8 mouse cellular contexts compared by ENCODE assay signal in the genomic region with DNA sequence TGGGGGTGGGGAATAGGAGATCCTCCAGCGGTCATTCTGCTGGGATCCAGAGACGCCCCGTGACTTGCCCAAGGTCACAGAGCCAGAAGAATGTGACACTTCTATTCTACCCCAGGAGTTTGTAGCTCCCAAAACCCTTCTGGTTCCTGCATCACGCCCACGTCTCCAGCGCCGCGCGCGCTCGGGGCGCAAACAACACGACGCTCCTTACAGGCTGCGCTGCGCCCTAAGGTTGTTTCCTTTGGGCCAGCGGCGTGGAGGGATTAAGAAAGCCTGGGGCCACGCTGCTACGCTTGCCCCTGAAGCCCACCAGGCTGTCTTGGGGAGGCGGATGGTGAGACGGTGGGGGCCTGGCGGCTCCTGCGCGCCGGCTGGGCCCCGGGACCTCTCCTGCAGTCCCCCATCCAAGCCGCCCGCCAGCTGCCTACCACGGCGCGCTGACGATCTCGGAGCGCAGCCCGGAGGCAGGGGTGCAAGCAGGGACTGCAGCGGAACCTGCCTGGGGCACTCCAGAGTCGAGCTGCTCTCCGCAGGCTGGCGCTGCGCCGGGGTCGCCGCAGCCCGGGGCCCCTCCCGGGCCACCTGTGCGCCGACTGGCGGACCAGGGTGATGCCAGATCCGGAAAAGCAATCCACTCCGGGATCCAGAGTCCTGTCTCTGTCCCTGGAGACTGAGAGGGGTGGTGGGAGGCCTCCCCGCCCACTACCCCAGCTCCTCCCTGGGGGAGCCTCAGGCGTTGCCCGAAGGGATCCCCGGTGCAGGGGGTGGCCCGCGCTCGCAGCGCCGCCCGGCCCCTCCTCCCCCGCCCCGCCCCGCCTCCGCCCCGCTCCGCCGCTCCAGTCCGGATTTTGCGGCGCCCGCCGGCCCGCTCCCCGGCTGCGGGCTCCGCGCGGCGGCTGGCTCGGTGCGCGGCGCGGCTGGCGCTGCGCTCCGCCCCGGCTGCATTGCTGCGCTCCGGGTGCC. TPM values are rescaled to one million over a fixed set of nuclear protein-coding genes. Genes with fewer than 3 reads are reported as not detected.
DNase-seq lines count a peak whose midpoint lies in the region; ATAC-seq and TF ChIP-seq lines count a peak whose summit lies in the region.

A gene (plus strand): TSS at position 881 of the 963 bp plus-strand sequence.

- H3K27ac ChIP-seq in ES-E14 (ENCODE audit: insufficient read depth, low read depth, low read length, poor library complexity, severe bottlenecking) = no peak within 1 kb of the TSS
- H3K27ac ChIP-seq in embryonic facial prominence, embryonic 12.5 days = no peak within 1 kb of the TSS
- H3K27ac ChIP-seq in heart, embryonic 12.5 days (ENCODE audit: poor library complexity, severe bottlenecking) = no peak within 1 kb of the TSS
- H3K27ac ChIP-seq in lung, embryonic 15.5 days = 0 out of 2 replicates have a peak within 1 kb of the TSS, but pooled peaks have one; percentile 22

- peaks cover 86% of the 10 kb centered on the region for H3K27me3 ChIP-seq in embryonic facial prominence, embryonic 12.5 days
- H3K27me3 ChIP-seq in heart, embryonic 12.5 days (replicated peaks) = peaks cover 98% of the 10 kb centered on the region
- H3K27me3 ChIP-seq in lung, embryonic 15.5 days = peaks cover 79% of the 10 kb centered on the region

- H3K4me3 ChIP-seq in ES-E14 (ENCODE audit: insufficient read depth in 1 of 2, low read depth in 1 of 2, low read length in 2 of 2, poor library complexity in 1 of 2, severe bottlenecking in 1 of 2) = peak within 1 kb of the TSS; percentile 64 to 74
- peak within 1 kb of the TSS; percentile 59 for H3K4me3 ChIP-seq in embryonic facial prominence, embryonic 12.5 days
- peak within 1 kb of the TSS; percentile 61 for H3K4me3 ChIP-seq in heart, embryonic 12.5 days
- H3K4me3 ChIP-seq in lung, embryonic 15.5 days = peak within 1 kb of the TSS; percentile 74

- ATAC-seq in embryonic facial prominence, embryonic 12.5 days (ENCODE audit: insufficient number of reproducible peaks, insufficient read depth, low FRiP score, low TSS enrichment) = peak; percentile 39; the same call in 1 of the 2 replicates
- ATAC-seq in heart, embryonic 12.5 days (ENCODE audit: insufficient number of reproducible peaks, low FRiP score) = peak; percentile 19; the same call in 1 of the 2 replicates
- ATAC-seq in lung, embryonic 15.5 days (ENCODE audit: borderline replicate concordance, extremely low read depth, low FRiP score, low TSS enrichment) = peak; percentile 74

- under 1% methylated on average over 67 of the region's 91 CpGs for WGBS in embryonic facial prominence, embryonic 12.5 days
- under 1% methylated on average over 74 of the region's 91 CpGs for WGBS in heart, embryonic 12.5 days
- WGBS in lung, embryonic 15.5 days = under 1% methylated on average over 63 of the region's 91 CpGs

- in situ Hi-C loops in ES-E14 (cut with MboI; ENCODE audit: low sequenced_read_pairs in 2 of 2, unreplicated experiment in 2 of 2) = no loop called here

- no peaks in the 10 kb centered on the region for H3K9me3 ChIP-seq in ES-E14 (ENCODE audit: control insufficient read depth, insufficient read depth, low read depth, low read length)
- H3K9me3 ChIP-seq in embryonic facial prominence, embryonic 12.5 days = no peaks in the 10 kb centered on the region
- no peaks in the 10 kb centered on the region for H3K9me3 ChIP-seq in heart, embryonic 12.5 days (replicated peaks)
- H3K9me3 ChIP-seq in lung, embryonic 15.5 days = no peaks in the 10 kb centered on the region

- DNase-seq in ES-E14 (ENCODE audit: low read depth, low spot score) = peak; percentile 47
- peak; percentile 44 to 62 for DNase-seq in adrenal gland, postnatal 36 days
- DNase-seq in layer of hippocampus, adult 18-20 months (ENCODE audit: low spot score in 2 of 2) = peak; percentile 80 to 87
- DNase-seq in right cerebral cortex, postnatal 14 days = peak; percentile 72
- DNase-seq in T-cell, adult 2 months (ENCODE audit: low spot score) = no peak

- no peaks in the 10 kb centered on the region for H3K36me3 ChIP-seq in ES-E14 (ENCODE audit: control insufficient read depth, insufficient read depth, low read length, poor library complexity, severe bottlenecking)
- H3K36me3 ChIP-seq in embryonic facial prominence, embryonic 12.5 days = no peaks in the 10 kb centered on the region
- H3K36me3 ChIP-seq in heart, embryonic 12.5 days = no peaks in the 10 kb centered on the region
- H3K36me3 ChIP-seq in lung, embryonic 15.5 days = no peaks in the 10 kb centered on the region

- peak within 1 kb of the TSS; percentile 100 for H3K4me2 ChIP-seq in embryonic facial prominence, embryonic 12.5 days (replicated peaks)
- H3K4me2 ChIP-seq in heart, embryonic 12.5 days = peak within 1 kb of the TSS; percentile 93
- H3K4me2 ChIP-seq in lung, embryonic 15.5 days = peak within 1 kb of the TSS; percentile 100

- H3K9ac ChIP-seq in ES-E14 (ENCODE audit: insufficient read depth, low read depth, low read length, poor library complexity, severe bottlenecking) = peak within 1 kb of the TSS; percentile 66
- peak within 1 kb of the TSS; percentile 59 for H3K9ac ChIP-seq in embryonic facial prominence, embryonic 12.5 days
- peak within 1 kb of the TSS; percentile 46 for H3K9ac ChIP-seq in heart, embryonic 12.5 days
- H3K9ac ChIP-seq in lung, embryonic 15.5 days = peak within 1 kb of the TSS; percentile 49

- H3K4me1 ChIP-seq in ES-E14 (ENCODE audit: control insufficient read depth in 2 of 2, insufficient read depth in 2 of 2, low read length in 2 of 2, poor library complexity in 1 of 2) = peaks cover 0 to 4% of the 10 kb centered on the region in 2 experiments; a peak in 1 of 4 replicates
- H3K4me1 ChIP-seq in embryonic facial prominence, embryonic 12.5 days = peaks cover 18% of the 10 kb centered on the region
- peaks cover 27% of the 10 kb centered on the region for H3K4me1 ChIP-seq in heart, embryonic 12.5 days (replicated peaks)
- H3K4me1 ChIP-seq in lung, embryonic 15.5 days = peaks cover 27% of the 10 kb centered on the region

TF ChIP-seq in ES-E14, 5 proteins besides CTCF, POLR2A, EP300 and RAD21:
- no peak for TF ChIP-seq HCFC1 (IDR thresholded peaks at IDR 0.05; ENCODE audit: borderline replicate concordance, insufficient read depth, low read length)
- no peak for TF ChIP-seq CHD2 (IDR thresholded peaks at IDR 0.05; ENCODE audit: low read depth, low read length)
- no peak for TF ChIP-seq ZC3H11A (IDR thresholded peaks at IDR 0.05; ENCODE audit: borderline replicate concordance, low read depth, low read length)

RNA-seq across cellular contexts. Expression of the gene that starts here (rescaled TPM):
- 0.31 and 0.95 TPM in 2 replicates for total RNA-seq in ES-E14 (2012; rRNA removed)
- 1 to 10 TPM; 6.0 to 6.4 TPM for total RNA-seq in adrenal gland, postnatal 36 days (2021)
- polyA plus RNA-seq in embryonic facial prominence, embryonic 12.5 days (2016; fragmentation: Nextera tagmentation; extraction: Ambion mirVana) = 1.6 TPM in 2 replicates
- polyA plus RNA-seq in heart, embryonic 12.5 days (2016; fragmentation: Nextera tagmentation; extraction: Ambion mirVana) = 2.9 and 4.3 TPM in 2 replicates
- 100 to 1,000 TPM; 160 to 161 TPM for total RNA-seq in layer of hippocampus, adult 18-20 months (2021)
- 4.2 and 5.0 TPM in 2 replicates for polyA plus RNA-seq in lung, embryonic 15.5 days (2015; fragmentation: Nextera tagmentation; extraction: Ambion mirVana)

Comparison
In these comparisons a context has a peak if more than half of its experiments do, and no peak if none do; other contexts are left out.
1. RNA of the gene that starts here (total RNA-seq): 160 to 161 TPM in layer of hippocampus, adult 18-20 months; 6.0 to 6.4 TPM in adrenal gland, postnatal 36 days and 0.31 to 0.95 TPM in ES-E14; every median in the first group is over 10 times any median in the second.
2. Peak in DNase-seq, H3K4me3 ChIP-seq and H3K9ac ChIP-seq in ES-E14; RNA of the gene not detected or under 1 TPM.
3. ATAC-seq: peak in every context shown above with its lines; median percentile 74 in lung, embryonic 15.5 days; 39 in embryonic facial prominence, embryonic 12.5 days; 19 in heart, embryonic 12.5 days.
4. Peak in every context shown above with its lines, with median percentiles within 50 percentile points of each other: H3K4me3 ChIP-seq, H3K9ac ChIP-seq and H3K4me2 ChIP-seq.